Mouse (Mus musculus) embryonic facial prominence, embryonic 11.5 days (tissue): ENCODE results near the gene Gp6. TPM values are rescaled to one million over a fixed set of nuclear protein-coding genes. Genes with fewer than 3 reads are reported as not detected.
"Not testable (repeated sequence)": the region's sequence is repeated elsewhere in the genome, so short reads cannot be mapped to it uniquely, and the experiment has no call there.

ENCODE experiments used
- ATAC-seq: fragments of 200-750 bp; cut with Nextera tagmentation; replicated peaks from 2 replicates; pipeline ENCODE4 v1.8.0; 2017; ENCODE audit warnings: low read depth; ENCODE audit not compliant: insufficient number of reproducible peaks, low FRiP score, low TSS enrichment
- DNase-seq: peaks from one replicate; pipeline ENCODE4 v3.0.0-alpha.2; 2015; ENCODE audit warnings: low spot score
- H3K27ac ChIP-seq: fragments of 300-500 bp; sonication (generic); replicated peaks from 2 replicates; pipeline ENCODE4 v1.5.1; 2014; ENCODE audit warnings: mild to moderate bottlenecking, low read depth, low read length, control low read depth
- H3K27me3 ChIP-seq: fragments of 300-500 bp; sonication (generic); 2 replicates; pipeline ENCODE4 v1.6.1; 2014; ENCODE audit warnings: mild to moderate bottlenecking, low read length, moderate library complexity, mixed read lengths; ENCODE audit not compliant: control insufficient read depth, insufficient read depth
- H3K36me3 ChIP-seq: fragments of 300-500 bp; sonication (generic); replicated peaks from 2 replicates; pipeline ENCODE4 v1.6.1; 2014; ENCODE audit warnings: low read depth, mild to moderate bottlenecking, low read length, moderate library complexity, mixed read lengths; ENCODE audit not compliant: control insufficient read depth, insufficient read depth
- H3K4me1 ChIP-seq: fragments of 300-500 bp; sonication (generic); 2 replicates; pipeline ENCODE4 v1.6.1; 2014; ENCODE audit warnings: low read length, mixed read lengths; ENCODE audit not compliant: control insufficient read depth, insufficient read depth
- H3K4me2 ChIP-seq: fragments of 300-500 bp; sonication (generic); 2 replicates; pipeline ENCODE4 v1.6.1; 2014; ENCODE audit warnings: low read depth, mild to moderate bottlenecking, control low read depth, low read length, moderate library complexity
- H3K4me3 ChIP-seq: fragments of 300-500 bp; sonication (generic); 2 replicates; pipeline ENCODE4 v1.5.1; 2014; ENCODE audit warnings: low read depth, low read length, control low read depth
- H3K9ac ChIP-seq: fragments of 300-500 bp; sonication (generic); replicated peaks from 2 replicates; pipeline ENCODE4 v1.6.1; 2014; ENCODE audit warnings: mild to moderate bottlenecking, control low read depth, low read length
- H3K9me3 ChIP-seq: fragments of 300-500 bp; sonication (generic); replicated peaks from 2 replicates; pipeline ENCODE4 v1.6.1; 2016; ENCODE audit warnings: mild to moderate bottlenecking, low read length, inconsistent platforms, mixed read lengths; ENCODE audit not compliant: control insufficient read depth
- WGBS: fragments of 180-500 bp; shearing (Covaris S2); extraction: QIAGEN DNeasy Blood & Tissue Kit; methylation state at CpG from one replicate; pipeline ENCODE4 v1.1.7; 2014; 5-methylcytosine and 5-hydroxymethylcytosine counted together
- polyA plus RNA-seq: library from polyadenylated mRNA; unstranded; fragments of >200 nt; fragmentation: Nextera tagmentation; extraction: Ambion mirVana; gene quantifications from 2 replicates; pipeline ENCODE4 v1.2.1, GENCODE M21; 2014

Gene Gp6
- polyA plus RNA-seq, 1 experiment from 2014 or later = 0.58 TPM

DNA sequence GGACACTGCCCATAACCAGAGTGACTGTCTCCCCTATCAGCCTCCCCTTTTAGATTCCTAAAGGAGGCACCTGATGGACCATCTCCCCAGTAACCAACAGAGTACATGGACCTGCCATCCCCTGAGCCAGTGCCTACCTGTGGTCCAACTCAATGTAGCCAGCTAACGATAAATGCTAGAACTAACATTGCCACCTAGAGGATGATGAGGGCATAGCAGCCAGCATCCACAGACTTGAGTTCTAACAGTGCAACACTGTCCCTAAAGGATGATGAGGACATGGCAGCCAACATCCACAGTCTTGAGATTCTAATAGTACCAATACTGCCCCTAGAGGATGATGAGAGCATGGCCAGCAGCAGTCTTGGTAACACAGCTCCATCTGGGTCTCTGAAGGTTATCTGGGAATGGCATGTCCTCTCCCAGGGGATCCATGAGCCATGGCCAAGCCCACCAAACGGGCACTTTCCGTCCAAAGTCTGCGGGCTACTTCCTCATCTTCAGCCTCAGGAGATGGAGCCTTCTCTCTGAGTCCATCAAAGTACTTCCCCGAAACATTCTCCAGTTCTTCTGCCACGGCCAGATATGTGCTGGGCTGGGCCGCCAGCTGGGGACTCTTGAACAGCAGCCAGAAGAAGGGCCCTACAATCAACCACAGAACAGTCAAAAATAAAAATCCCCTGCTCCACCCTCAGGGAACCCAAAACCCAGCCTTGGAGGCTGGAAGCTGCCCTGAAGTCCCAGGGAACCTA is 29.8 kb upstream of the Gp6 start:
- no peak overlapping the region for H3K4me3 ChIP-seq
- H3K36me3 ChIP-seq = no peaks in the 10 kb centered on the region; the same call in 1 of the 2 replicates
- no peak overlapping the region for H3K9ac ChIP-seq
- peak; percentile 97 for DNase-seq
- H3K27me3 ChIP-seq = no peaks in the 10 kb centered on the region
- 76% methylated on average over 7 of the region's 7 CpGs for WGBS
- no peaks in the 10 kb centered on the region for H3K9me3 ChIP-seq
- ATAC-seq = peak; percentile 91
- H3K4me2 ChIP-seq = no peak overlapping the region
- H3K4me1 ChIP-seq = no peaks in the 10 kb centered on the region
- H3K27ac ChIP-seq = no peak overlapping the region

DNA sequence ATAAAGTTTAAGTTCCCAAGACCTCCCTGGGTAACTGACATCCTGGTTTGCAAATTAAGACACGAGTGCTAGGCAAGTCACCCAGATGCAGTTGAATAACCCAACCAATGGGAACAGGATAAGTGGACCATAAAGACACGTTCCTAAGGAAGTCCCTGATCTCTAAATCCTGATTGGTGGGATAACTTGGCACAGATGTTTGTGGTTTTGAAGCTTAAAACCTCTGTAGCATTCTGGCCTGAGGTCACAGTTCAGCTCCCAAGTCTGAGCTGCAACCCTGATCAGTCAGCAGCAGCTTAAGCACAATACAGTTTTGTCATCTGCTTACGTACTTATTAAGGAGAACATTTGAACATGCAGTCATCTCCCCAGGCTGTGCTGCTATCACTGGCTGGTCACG is 22.7 kb upstream of the Gp6 start:
- no peaks in the 10 kb centered on the region for H3K9me3 ChIP-seq
- H3K36me3 ChIP-seq = no peaks in the 10 kb centered on the region
- H3K27me3 ChIP-seq = no peaks in the 10 kb centered on the region
- DNase-seq (no peak), ATAC-seq (no peak)
- H3K4me3 ChIP-seq = no peak overlapping the region
- no peak overlapping the region for H3K9ac ChIP-seq
- no peak overlapping the region for H3K4me2 ChIP-seq
- H3K4me1 ChIP-seq = no peaks in the 10 kb centered on the region
- no peak overlapping the region for H3K27ac ChIP-seq
- 54% methylated on average over 4 of the region's 4 CpGs for WGBS

GRCm38 (mm10) chr7:4419681-4420080 is 22.1 kb upstream of the Gp6 start:
- no peak for DNase-seq
- no peaks in the 10 kb centered on the region for H3K4me1 ChIP-seq
- H3K4me2 ChIP-seq = no peak overlapping the region
- ATAC-seq = no peak
- H3K9me3 ChIP-seq = no peaks in the 10 kb centered on the region
- 79% methylated on average over 6 of the region's 6 CpGs for WGBS
- H3K36me3 ChIP-seq = no peaks in the 10 kb centered on the region
- H3K27ac ChIP-seq = no peak overlapping the region
- H3K9ac ChIP-seq = no peak overlapping the region
- H3K4me3 ChIP-seq = no peak overlapping the region
- no peaks in the 10 kb centered on the region for H3K27me3 ChIP-seq

DNA sequence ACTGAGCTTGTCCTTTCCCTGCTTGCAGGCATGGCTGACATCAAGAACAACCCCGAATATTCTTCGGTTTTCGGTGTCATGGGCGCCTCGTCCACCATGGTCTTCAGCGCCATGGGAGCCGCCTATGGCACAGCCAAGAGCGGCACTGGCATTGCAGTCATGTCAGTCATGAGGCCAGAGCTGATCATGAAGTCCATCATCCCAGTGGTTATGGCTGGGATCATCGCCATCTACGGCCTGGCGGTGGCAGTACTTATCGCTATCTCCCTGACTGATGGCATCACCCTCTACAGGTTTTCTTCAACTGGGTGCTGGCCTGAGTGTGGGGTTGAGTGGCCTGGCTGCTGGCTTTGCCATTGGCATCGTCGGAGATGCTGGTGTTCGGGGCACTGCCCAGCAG is 14.9 kb upstream of the Gp6 start:
- H3K4me1 ChIP-seq, H3K36me3 ChIP-seq, H3K4me2 ChIP-seq, ATAC-seq, H3K27ac ChIP-seq, H3K9ac ChIP-seq, DNase-seq, H3K4me3 ChIP-seq, H3K27me3 ChIP-seq, H3K9me3 ChIP-seq: not testable (repeated sequence)
- WGBS = 97% methylated on average over 15 of the region's 15 CpGs

GRCm38 (mm10) chr7:4373521-4373920 is 24.0 kb downstream of the Gp6 start:
- H3K4me2 ChIP-seq = no peak overlapping the region
- H3K4me3 ChIP-seq = no peak overlapping the region
- no peaks in the 10 kb centered on the region for H3K36me3 ChIP-seq
- H3K9ac ChIP-seq = no peak overlapping the region
- H3K27ac ChIP-seq = no peak overlapping the region
- WGBS = 82% methylated on average over 7 of the region's 7 CpGs
- ATAC-seq (no peak), DNase-seq (no peak)
- no peaks in the 10 kb centered on the region for H3K9me3 ChIP-seq
- H3K27me3 ChIP-seq = no peaks in the 10 kb centered on the region
- H3K4me1 ChIP-seq = no peaks in the 10 kb centered on the region

DNA sequence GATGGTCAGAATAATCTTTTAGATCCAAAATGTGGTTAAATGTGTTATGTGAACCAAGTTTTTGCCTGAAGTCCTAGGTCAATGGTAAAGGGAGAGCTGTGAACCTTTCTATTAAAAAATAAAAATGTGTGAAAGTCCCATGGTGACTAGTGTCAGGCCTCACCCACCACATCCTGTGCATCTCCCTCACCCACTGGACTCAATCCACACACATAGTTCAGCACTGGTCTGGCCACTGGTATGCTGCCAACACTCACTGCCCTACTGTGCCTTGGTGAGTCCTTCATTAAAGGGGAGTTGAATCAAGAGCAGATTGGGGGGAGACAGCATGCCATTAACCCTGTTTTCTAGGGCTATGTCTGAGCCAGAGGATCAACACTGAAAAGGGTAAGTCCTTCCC is 60.0 kb downstream of the Gp6 start, which contains the start of gene Ncr1:
TSS of gene Ncr1 (plus strand) at position 216 of the 400 bp plus-strand sequence.
- no peaks in the 10 kb centered on the region for H3K27me3 ChIP-seq
- no peaks in the 10 kb centered on the region for H3K36me3 ChIP-seq
- DNase-seq (no peak), ATAC-seq (no peak)
- no peak within 1 kb of the TSS for H3K27ac ChIP-seq
- H3K4me3 ChIP-seq = no peak within 1 kb of the TSS
- H3K4me2 ChIP-seq = no peak within 1 kb of the TSS
- no peaks in the 10 kb centered on the region for H3K4me1 ChIP-seq
- H3K9me3 ChIP-seq = no peaks in the 10 kb centered on the region
- H3K9ac ChIP-seq = no peak within 1 kb of the TSS

GRCm38 (mm10) chr7:4323301-4323700 is 74.2 kb downstream of the Gp6 start:
- no peak overlapping the region for H3K9ac ChIP-seq
- no peak for ATAC-seq
- no peaks in the 10 kb centered on the region for H3K36me3 ChIP-seq
- no peak overlapping the region for H3K27ac ChIP-seq
- H3K9me3 ChIP-seq = no peaks in the 10 kb centered on the region
- H3K4me1 ChIP-seq = no peaks in the 10 kb centered on the region
- no peaks in the 10 kb centered on the region for H3K27me3 ChIP-seq
- WGBS = 75% methylated on average over 2 of the region's 2 CpGs
- H3K4me3 ChIP-seq = no peak overlapping the region
- DNase-seq = no peak
- H3K4me2 ChIP-seq = no peak overlapping the region
